ENCODE assay signal across 14 mouse cellular contexts in genomic region chr2:103595028-103595651, GRCm38 (mm10). TPM values are rescaled to one million over a fixed set of nuclear protein-coding genes. Genes with fewer than 3 reads are reported as not detected.
DNase-seq lines count a peak whose midpoint lies in the region; ATAC-seq and TF ChIP-seq lines count a peak whose summit lies in the region.
"Had no signal": no experiment of that assay in that cellular context is flagged by ENCODE, and none has a peak within 500 bp of the region (broad histone marks: within the 10 kb centered on the region; RNA-seq: fewer than 3 reads in every experiment).

No protein-coding gene starts in this region.

- H3K36me3 ChIP-seq in hindbrain, embryonic 14.5 days (replicated peaks; ENCODE audit: control insufficient read depth, insufficient read depth), result no peaks in the 10 kb centered on the region
- no peaks in the 10 kb centered on the region for H3K36me3 ChIP-seq in hindbrain, postnatal 0 days (ENCODE audit: insufficient read depth, low read length)
- no peaks in the 10 kb centered on the region for H3K36me3 ChIP-seq in embryonic facial prominence, embryonic 15.5 days
- H3K36me3 ChIP-seq in kidney, postnatal 0 days (ENCODE audit: insufficient read depth, low read length), result no peaks in the 10 kb centered on the region
- no peaks in the 10 kb centered on the region for H3K36me3 ChIP-seq in liver, embryonic 15.5 days (replicated peaks)
- no peaks in the 10 kb centered on the region for H3K36me3 ChIP-seq in forebrain, embryonic 14.5 days (ENCODE audit: control insufficient read depth, insufficient read depth, low read length)
- H3K36me3 ChIP-seq: forebrain, embryonic 15.5 days; neural tube, embryonic 13.5 days had no signal

- DNase-seq in hindbrain, embryonic 14.5 days (ENCODE audit: low spot score), result no peak
- no peak for DNase-seq in hindbrain, postnatal 0 days (ENCODE audit: low spot score)
- DNase-seq in kidney, postnatal 0 days (ENCODE audit: low spot score), result no peak
- no peak for DNase-seq in right cerebral cortex, postnatal 4 days
- no peak for DNase-seq in cerebellum, adult 2 months
- DNase-seq in forebrain, embryonic 14.5 days (ENCODE audit: low spot score), result no peak
- DNase-seq: heart, postnatal 36 days; lung, adult 18-20 months had no signal

- H3K4me3 ChIP-seq in hindbrain, embryonic 14.5 days (replicated peaks; ENCODE audit: low read length), result no peak overlapping the region
- no peak overlapping the region for H3K4me3 ChIP-seq in hindbrain, postnatal 0 days (ENCODE audit: low read length)
- H3K4me3 ChIP-seq in embryonic facial prominence, embryonic 15.5 days (replicated peaks), result no peak overlapping the region
- H3K4me3 ChIP-seq in kidney, postnatal 0 days (replicated peaks; ENCODE audit: low read depth, low read length), result no peak overlapping the region
- H3K4me3 ChIP-seq in liver, embryonic 15.5 days (replicated peaks), result no peak overlapping the region
- no peak overlapping the region for H3K4me3 ChIP-seq in cerebellum, adult 2 months (replicated peaks; ENCODE audit: insufficient read depth, low read depth, low read length)
- no peak overlapping the region for H3K4me3 ChIP-seq in forebrain, embryonic 14.5 days (ENCODE audit: low read depth, low read length)
- H3K4me3 ChIP-seq: forebrain, embryonic 15.5 days; neural tube, embryonic 13.5 days had no signal

- WGBS in hindbrain, embryonic 14.5 days, result 71% methylated on average over 5 of the region's 5 CpGs
- WGBS in hindbrain, postnatal 0 days, result 62% methylated on average over 5 of the region's 5 CpGs
- 43% methylated on average over 5 of the region's 5 CpGs for WGBS in embryonic facial prominence, embryonic 15.5 days
- 38% methylated on average over 5 of the region's 5 CpGs for WGBS in kidney, postnatal 0 days
- 47% methylated on average over 5 of the region's 5 CpGs for WGBS in liver, embryonic 15.5 days (ENCODE audit: insufficient replicate concordance)
- WGBS in cerebellum, adult 2 months, result 86% methylated on average over 5 of the region's 5 CpGs
- WGBS in forebrain, embryonic 14.5 days, result 50% methylated on average over 5 of the region's 5 CpGs

- H3K9ac ChIP-seq in hindbrain, embryonic 14.5 days, result 0 out of 2 replicates have a peak overlapping the region, but pooled peaks have one; percentile 9
- no peak overlapping the region for H3K9ac ChIP-seq in hindbrain, postnatal 0 days (replicated peaks; ENCODE audit: low read length)
- no peak overlapping the region for H3K9ac ChIP-seq in embryonic facial prominence, embryonic 15.5 days
- H3K9ac ChIP-seq in kidney, postnatal 0 days (ENCODE audit: low read depth, low read length), result no peak overlapping the region
- H3K9ac ChIP-seq in liver, embryonic 15.5 days, result no peak overlapping the region
- no peak overlapping the region for H3K9ac ChIP-seq in forebrain, embryonic 14.5 days (ENCODE audit: low read length)
- H3K9ac ChIP-seq: forebrain, embryonic 15.5 days; neural tube, embryonic 13.5 days had no signal

- peaks cover 15% of the 10 kb centered on the region for H3K4me1 ChIP-seq in hindbrain, embryonic 14.5 days (replicated peaks; ENCODE audit: control insufficient read depth, insufficient read depth, low read length)
- H3K4me1 ChIP-seq in hindbrain, postnatal 0 days (ENCODE audit: insufficient read depth, low read length), result peaks cover 22% of the 10 kb centered on the region
- H3K4me1 ChIP-seq in embryonic facial prominence, embryonic 15.5 days, result peaks cover 54% of the 10 kb centered on the region
- peaks cover 10% of the 10 kb centered on the region for H3K4me1 ChIP-seq in kidney, postnatal 0 days (replicated peaks; ENCODE audit: insufficient read depth, low read length)
- peaks cover 62% of the 10 kb centered on the region for H3K4me1 ChIP-seq in liver, embryonic 15.5 days (replicated peaks)
- H3K4me1 ChIP-seq in cerebellum, adult 2 months (ENCODE audit: control insufficient read depth, insufficient read depth, low read length), result peaks cover 13% of the 10 kb centered on the region
- H3K4me1 ChIP-seq in forebrain, embryonic 14.5 days (ENCODE audit: control insufficient read depth, insufficient read depth, low read length), result peaks cover 15% of the 10 kb centered on the region; the same call in 1 of the 2 replicates

- H3K27me3 ChIP-seq in hindbrain, embryonic 14.5 days (ENCODE audit: control insufficient read depth, insufficient read depth, low read length), result no peaks in the 10 kb centered on the region
- no peaks in the 10 kb centered on the region for H3K27me3 ChIP-seq in hindbrain, postnatal 0 days (ENCODE audit: insufficient read depth, low read length)
- no peaks in the 10 kb centered on the region for H3K27me3 ChIP-seq in embryonic facial prominence, embryonic 15.5 days
- no peaks in the 10 kb centered on the region for H3K27me3 ChIP-seq in kidney, postnatal 0 days (ENCODE audit: insufficient read depth, low read length)
- H3K27me3 ChIP-seq in liver, embryonic 15.5 days, result no peaks in the 10 kb centered on the region; the same call in 1 of the 2 replicates
- no peaks in the 10 kb centered on the region for H3K27me3 ChIP-seq in cerebellum, adult 2 months (ENCODE audit: control insufficient read depth, insufficient read depth, low read length)
- H3K27me3 ChIP-seq in forebrain, embryonic 14.5 days (replicated peaks; ENCODE audit: control insufficient read depth, insufficient read depth, low read length), result no peaks in the 10 kb centered on the region
- H3K27me3 ChIP-seq: CH12.LX; forebrain, embryonic 15.5 days; neural tube, embryonic 13.5 days had no signal

- TF ChIP-seq POLR2A in cerebellum, adult 2 months (IDR thresholded peaks at IDR 0.05; ENCODE audit: borderline replicate concordance, insufficient read depth, low read length), result no peak

- no peak overlapping the region for H3K4me2 ChIP-seq in hindbrain, embryonic 14.5 days (replicated peaks)
- H3K4me2 ChIP-seq in hindbrain, postnatal 0 days (ENCODE audit: low read depth, low read length), result no peak overlapping the region
- no peak overlapping the region for H3K4me2 ChIP-seq in embryonic facial prominence, embryonic 15.5 days (replicated peaks)
- no peak overlapping the region for H3K4me2 ChIP-seq in kidney, postnatal 0 days (ENCODE audit: low read length)
- peak overlapping the region; percentile 28; the same call in 1 of the 2 replicates for H3K4me2 ChIP-seq in liver, embryonic 15.5 days
- H3K4me2 ChIP-seq in forebrain, embryonic 14.5 days (ENCODE audit: low read length), result no peak overlapping the region
- H3K4me2 ChIP-seq: forebrain, embryonic 15.5 days; neural tube, embryonic 13.5 days had no signal

- no peak for ATAC-seq in hindbrain, embryonic 14.5 days (ENCODE audit: low FRiP score)
- no peak for ATAC-seq in hindbrain, postnatal 0 days
- no peak for ATAC-seq in embryonic facial prominence, embryonic 15.5 days (ENCODE audit: insufficient number of reproducible peaks, low FRiP score, low TSS enrichment, low read depth)
- peak; percentile 41; the same call in 1 of the 2 replicates for ATAC-seq in kidney, postnatal 0 days (replicated peaks; ENCODE audit: low FRiP score, low read depth)
- no peak; the same call in 1 of the 2 replicates for ATAC-seq in liver, embryonic 15.5 days (ENCODE audit: insufficient read depth)
- ATAC-seq in forebrain, embryonic 14.5 days, result no peak
- ATAC-seq: forebrain, embryonic 15.5 days had no signal

- no peaks in the 10 kb centered on the region for H3K9me3 ChIP-seq in hindbrain, embryonic 14.5 days (ENCODE audit: control insufficient read depth, low read length)
- H3K9me3 ChIP-seq in hindbrain, postnatal 0 days (ENCODE audit: low read length), result no peaks in the 10 kb centered on the region
- H3K9me3 ChIP-seq in embryonic facial prominence, embryonic 15.5 days (replicated peaks), result no peaks in the 10 kb centered on the region
- no peaks in the 10 kb centered on the region for H3K9me3 ChIP-seq in kidney, postnatal 0 days (replicated peaks; ENCODE audit: low read length)
- no peaks in the 10 kb centered on the region for H3K9me3 ChIP-seq in liver, embryonic 15.5 days (replicated peaks)
- no peaks in the 10 kb centered on the region for H3K9me3 ChIP-seq in forebrain, embryonic 14.5 days (replicated peaks; ENCODE audit: control insufficient read depth, low read length)
- H3K9me3 ChIP-seq: forebrain, embryonic 15.5 days; neural tube, embryonic 13.5 days had no signal

- no peak for TF ChIP-seq CTCF in hindbrain, postnatal 0 days (IDR thresholded peaks at IDR 0.05; ENCODE audit: low read depth)
- TF ChIP-seq CTCF in kidney, postnatal 0 days (IDR thresholded peaks at IDR 0.05; ENCODE audit: low read depth), result no peak
- TF ChIP-seq CTCF in cerebellum, adult 2 months (IDR thresholded peaks at IDR 0.05; ENCODE audit: borderline replicate concordance, insufficient read depth, low read depth, low read length), result no peak

- H3K27ac ChIP-seq in hindbrain, embryonic 14.5 days, result no peak overlapping the region
- no peak overlapping the region for H3K27ac ChIP-seq in hindbrain, postnatal 0 days
- 0 out of 2 replicates have a peak overlapping the region, but pooled peaks have one; percentile 12 for H3K27ac ChIP-seq in embryonic facial prominence, embryonic 15.5 days (replicated peaks)
- peak overlapping the region; percentile 72 for H3K27ac ChIP-seq in kidney, postnatal 0 days
- peak overlapping the region; percentile 65 for H3K27ac ChIP-seq in liver, embryonic 15.5 days (replicated peaks)
- no peak overlapping the region for H3K27ac ChIP-seq in cerebellum, adult 2 months (ENCODE audit: insufficient read depth, low read length)
- H3K27ac ChIP-seq in forebrain, embryonic 14.5 days (ENCODE audit: low read depth, low read length), result no peak overlapping the region
- H3K27ac ChIP-seq: forebrain, embryonic 15.5 days; neural tube, embryonic 13.5 days; stomach, postnatal 0 days had no signal

RNA-seq across cellular contexts. Expression of gene Abtb2, which starts 29.0 kb away (rescaled TPM):
- 10.5 and 11.9 TPM in 2 replicates for polyA plus RNA-seq in hindbrain, embryonic 14.5 days (2014; fragmentation: Nextera tagmentation; extraction: Ambion mirVana)
- total RNA-seq in hindbrain, postnatal 0 days (2014; rRNA removed), result 42.9 and 45.9 TPM in 2 replicates
- polyA plus RNA-seq in hindbrain, postnatal 0 days (2015; fragmentation: Nextera tagmentation; extraction: Ambion mirVana), result 11.7 and 11.8 TPM in 2 replicates
- polyA plus RNA-seq in embryonic facial prominence, embryonic 15.5 days (2015; fragmentation: Nextera tagmentation; extraction: Ambion mirVana), result 13.8 and 16.5 TPM in 2 replicates
- polyA plus RNA-seq in kidney, postnatal 0 days (2015; fragmentation: Nextera tagmentation; extraction: Ambion mirVana), result 5.2 and 5.6 TPM in 2 replicates
- 2.9 and 3.4 TPM in 2 replicates for polyA plus RNA-seq in liver, embryonic 15.5 days (2015; fragmentation: Nextera tagmentation; extraction: Ambion mirVana)
- 14.9 and 16.0 TPM in 2 replicates for polyA plus RNA-seq in cerebellum, adult 2 months (2012; rRNA removed)
- 3.8 and 5.9 TPM in 2 replicates for polyA plus RNA-seq in forebrain, embryonic 14.5 days (2014; fragmentation: Nextera tagmentation; extraction: Ambion mirVana)

Comparison
In these comparisons a context has a peak if more than half of its experiments do, and no peak if none do; other contexts are left out.
1. H3K27ac ChIP-seq: peak in embryonic facial prominence, embryonic 15.5 days (single experiment), kidney, postnatal 0 days (single experiment) and liver, embryonic 15.5 days (single experiment); none in hindbrain, embryonic 14.5 days (single experiment), hindbrain, postnatal 0 days (single experiment), cerebellum, adult 2 months (single experiment) and forebrain, embryonic 14.5 days (single experiment).